12 mouse cellular contexts compared by ENCODE assay signal in genomic region chr17:67557351-67557870, GRCm38 (mm10).
A peak's percentile ranks its signal among the peaks of the same experiment; 100 is the strongest.
DNase-seq lines count a peak whose midpoint lies in the region.
"Had no signal": no experiment of that assay in that cellular context is flagged by ENCODE, and none has a peak within 500 bp of the region (broad histone marks: within the 10 kb centered on the region; RNA-seq: fewer than 3 reads in every experiment).

No protein-coding gene starts in this region.

- DNase-seq in heart, adult 11 months: peak; percentile 94
- no peak for DNase-seq in heart, postnatal 36 days
- peak; percentile 42 for DNase-seq in kidney, adult 9 months
- no peak for DNase-seq in kidney, adult 18-20 months
- peak; percentile 15 for DNase-seq in testis, postnatal 14 days (ENCODE audit: low spot score)
- DNase-seq in testis, postnatal 10 days (ENCODE audit: low spot score): no peak
- no peak for DNase-seq in frontal cortex, postnatal 36 days (ENCODE audit: low spot score in 2 of 2)
- DNase-seq: cerebellum, adult 18-20 months; cerebellum, postnatal 14 days; layer of hippocampus, adult 9-11 months; liver, embryonic 13.5 days; lung, adult 2 months had no signal

- intact Hi-C loops in heart, postnatal 36 days (cut with DNase I): no loop called here

Comparison
In these comparisons a context has a peak if more than half of its experiments do, and no peak if none do; other contexts are left out.
1. DNase-seq: peak in heart, adult 11 months (single experiment), kidney, adult 9 months (single experiment) and testis, postnatal 14 days (single experiment); none in heart, postnatal 36 days (0 of 2), kidney, adult 18-20 months (single experiment), testis, postnatal 10 days (single experiment) and frontal cortex, postnatal 36 days (0 of 2).